Mouse (Mus musculus) right cerebral cortex, postnatal 25 days (tissue): ENCODE data around the gene Inip.

ENCODE experiments used
- DNase-seq: peaks from one replicate; pipeline ENCODE4 v3.0.0; 2022

Inip gene

DNA sequence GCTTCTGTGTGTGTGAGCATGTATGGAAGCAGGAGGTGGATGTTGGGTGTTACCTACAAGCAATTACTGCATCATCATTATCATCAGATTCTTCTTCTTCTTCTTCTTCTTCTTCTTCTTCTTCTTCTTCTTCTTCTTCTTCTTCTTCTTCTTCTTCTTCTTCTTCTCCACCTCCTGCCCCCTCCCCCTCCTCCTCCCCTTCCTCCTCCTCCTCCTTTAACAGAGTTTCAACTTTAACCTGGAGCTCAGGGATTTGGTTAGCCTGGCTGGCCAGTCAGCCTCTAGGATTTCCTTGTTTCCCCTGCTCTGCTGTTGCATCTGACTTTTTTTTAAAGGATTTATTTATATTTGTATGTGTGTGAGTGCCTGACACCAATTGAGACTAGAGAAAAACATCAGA lies at the start of gene Inip:
Gene Inip (minus strand): TSS at position 101 of the 400 bp plus-strand sequence.
- no peak for DNase-seq

DNA sequence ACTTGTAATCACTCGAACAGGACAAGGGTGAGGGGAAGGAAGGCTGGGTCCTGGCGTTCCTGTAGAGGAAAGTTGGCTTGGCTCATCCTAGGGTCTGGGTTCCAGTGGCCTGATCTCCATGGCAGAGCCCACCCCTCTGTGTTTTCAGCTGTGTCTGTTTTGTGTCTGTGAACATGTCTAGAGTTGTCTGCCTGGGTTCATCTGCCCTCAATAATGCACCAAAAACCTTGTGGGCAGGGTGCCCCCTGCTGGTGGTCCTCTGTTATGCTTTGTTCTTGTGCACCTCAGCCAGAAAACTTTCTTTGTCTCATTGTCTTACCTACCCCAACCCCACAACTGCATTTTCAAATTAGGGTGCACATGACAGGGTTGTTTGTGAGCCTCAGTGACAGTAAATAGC lies 48.8 kb upstream of the Inip start:
- peak; percentile 52 for DNase-seq

DNA sequence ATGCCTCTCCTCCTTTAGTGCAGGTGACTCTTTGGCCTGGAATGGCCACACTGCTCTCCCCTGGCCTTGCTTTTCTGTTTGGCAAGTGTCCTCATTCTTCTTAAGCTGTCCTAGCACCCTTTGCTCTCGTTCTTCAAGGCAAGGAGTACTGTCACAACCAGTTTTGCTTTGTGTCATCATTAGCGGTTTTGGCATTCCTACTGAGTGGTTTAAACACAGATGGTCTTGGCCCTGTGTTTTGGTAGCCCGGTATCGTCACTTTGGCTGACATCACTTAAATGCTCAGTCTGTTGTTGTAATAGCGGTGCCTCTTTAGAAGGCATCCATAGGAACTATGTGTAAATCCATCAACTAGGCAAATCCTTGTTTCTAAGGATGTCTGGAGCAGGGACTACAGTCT lies 46.1 kb upstream of the Inip start:
- DNase-seq = no peak

DNA sequence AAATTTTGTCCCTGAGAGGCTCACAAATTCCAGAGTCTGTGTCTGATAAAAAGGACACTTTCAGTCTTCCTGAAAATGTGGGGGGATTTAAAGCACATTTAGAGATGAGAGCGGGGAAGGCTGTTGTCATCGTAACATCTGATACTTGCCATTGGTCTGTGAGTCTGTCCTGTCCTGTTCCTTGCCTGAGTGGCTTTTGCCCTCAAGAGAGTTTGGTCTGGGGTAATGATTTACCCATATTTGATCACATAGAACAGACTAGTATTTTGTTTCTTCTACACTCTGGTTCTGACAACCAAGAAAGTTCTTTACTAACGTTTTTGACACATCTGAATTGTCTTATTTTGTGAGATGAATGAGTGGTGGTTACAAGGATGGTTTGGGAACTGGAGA lies 43.9 kb upstream of the Inip start:
- no peak for DNase-seq

DNA sequence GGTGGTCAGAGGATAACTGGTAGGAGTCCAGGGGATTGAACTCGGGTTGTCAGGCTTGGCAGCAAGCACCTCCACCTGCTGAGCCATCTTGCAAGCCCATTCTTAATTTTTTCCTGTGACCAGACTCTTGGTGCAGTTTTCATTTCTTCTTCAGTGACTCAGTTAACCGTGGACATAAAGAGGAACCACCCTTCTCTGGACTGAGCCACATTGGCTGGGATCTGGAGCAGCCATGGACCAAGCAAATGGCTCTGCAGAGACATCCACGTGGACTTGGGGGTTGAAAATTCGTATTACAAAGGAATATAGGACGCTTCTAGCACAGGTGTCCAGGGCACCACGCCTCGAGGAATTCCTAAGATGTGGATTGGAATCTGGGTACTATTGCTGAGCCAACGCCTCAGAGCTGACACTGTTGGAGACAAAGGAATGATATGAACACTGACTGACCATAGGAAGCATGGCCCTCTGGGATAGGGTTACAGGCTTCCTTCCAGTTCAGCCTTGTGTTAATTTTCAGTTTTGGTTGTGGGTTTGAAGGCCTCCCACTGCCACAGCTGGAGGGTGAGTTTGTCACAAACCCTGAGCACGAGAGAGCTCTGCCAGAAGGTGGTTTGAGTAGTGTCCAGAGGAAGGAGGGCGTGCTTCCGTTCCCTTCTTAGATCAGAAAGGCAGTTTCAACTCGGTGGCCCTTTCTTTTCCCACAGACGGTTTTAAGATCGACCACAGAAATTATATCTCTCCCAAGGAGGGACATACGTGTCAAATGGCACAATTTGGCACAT lies 43.3 kb upstream of the Inip start:
- DNase-seq = no peak

DNA sequence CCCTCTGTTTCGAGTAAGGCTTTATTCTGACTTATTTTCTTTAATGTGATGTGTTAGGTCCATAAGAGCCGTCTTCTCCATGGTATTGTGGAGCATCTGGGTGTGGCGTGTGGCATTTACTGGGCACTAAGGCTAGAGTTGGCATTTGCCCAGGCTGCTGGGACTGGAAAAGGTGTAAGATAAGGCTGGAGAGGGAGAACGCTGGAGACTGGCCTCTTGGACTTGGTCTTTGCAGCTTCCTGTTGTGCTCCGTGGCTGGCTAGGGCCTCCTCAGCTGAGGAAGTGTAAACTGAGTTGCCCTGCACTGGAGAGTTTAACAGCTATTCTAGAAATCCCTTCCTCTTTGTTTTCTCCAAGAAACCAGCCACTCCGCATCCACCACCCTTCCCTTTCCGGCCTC lies 36.3 kb upstream of the Inip start:
- no peak for DNase-seq

DNA sequence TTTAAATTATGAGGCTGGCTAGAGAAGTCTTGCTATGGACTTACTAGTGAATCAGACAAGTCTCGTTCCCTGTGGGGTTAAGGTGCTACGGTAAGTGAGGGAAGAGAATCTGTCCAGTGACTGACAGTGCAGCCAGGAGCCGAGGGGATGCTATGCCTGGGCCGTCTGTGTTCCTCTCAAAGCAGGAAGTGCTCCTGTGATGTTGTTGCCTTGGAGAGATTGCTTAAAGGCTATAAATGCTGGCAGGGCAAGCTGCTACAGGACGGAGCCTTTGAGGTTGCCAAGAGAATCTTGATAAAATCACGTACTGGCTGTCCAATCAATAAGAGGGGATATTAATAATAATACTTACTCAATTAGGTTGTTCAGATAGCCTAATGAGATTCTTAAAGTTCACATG lies 31.4 kb upstream of the Inip start:
- no peak for DNase-seq

DNA sequence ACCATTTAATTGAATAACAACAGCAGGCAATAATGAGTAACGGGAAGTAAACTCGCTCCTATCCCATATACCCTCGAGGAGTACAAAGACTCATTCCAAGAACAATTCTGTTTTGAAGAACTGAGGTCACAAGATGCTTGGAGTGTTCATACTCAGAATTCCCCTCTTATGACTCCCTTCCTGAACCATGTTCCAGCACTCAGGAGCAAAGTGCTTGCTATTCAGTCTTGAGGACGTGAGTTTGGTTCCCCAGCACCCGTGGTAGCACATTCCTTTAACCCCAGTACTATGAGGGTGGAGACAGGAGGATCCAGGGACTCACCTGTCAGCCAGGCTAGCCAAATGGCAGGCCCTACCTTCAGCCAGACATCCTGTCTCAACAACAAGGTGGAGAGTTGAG lies 29.6 kb upstream of the Inip start:
- DNase-seq = no peak

DNA sequence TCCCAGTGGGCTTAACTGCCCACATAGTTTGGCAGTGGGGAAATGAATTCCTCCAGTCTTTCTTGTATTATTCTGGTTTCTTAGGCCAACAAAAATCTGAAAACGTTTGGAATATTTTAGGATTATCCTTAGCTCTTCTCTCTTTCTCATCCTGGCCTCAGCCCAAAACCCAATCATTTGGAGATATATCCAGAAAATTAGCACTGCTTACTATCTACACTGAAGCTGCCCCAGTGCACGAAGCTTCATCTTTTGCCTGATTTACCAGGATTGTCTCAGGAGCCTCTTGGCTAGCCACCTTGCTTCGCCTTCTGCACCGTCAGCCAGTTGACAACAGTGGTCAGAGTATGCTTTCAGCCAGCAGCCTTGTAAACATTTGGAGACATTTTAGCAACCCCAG lies 27.7 kb upstream of the Inip start:
- DNase-seq = no peak

DNA sequence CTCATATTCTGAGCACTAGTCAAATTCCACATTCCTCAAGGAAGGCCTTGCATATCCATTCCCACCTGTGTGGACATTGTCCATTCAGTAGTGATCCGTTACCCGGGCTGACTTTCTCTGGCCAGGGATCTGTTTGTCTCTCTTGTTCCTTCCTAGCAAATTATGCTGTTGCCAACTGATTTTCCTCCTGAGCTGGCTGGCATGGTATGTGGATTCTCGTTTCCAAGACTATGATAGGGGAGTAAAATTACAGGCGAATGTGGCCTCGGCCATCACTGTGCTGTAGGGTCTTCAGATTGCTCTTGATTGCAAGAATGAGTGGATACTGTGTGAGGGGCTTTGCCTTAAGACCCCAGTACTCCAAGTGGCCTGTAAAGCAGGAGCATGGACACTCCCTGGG lies 25.0 kb upstream of the Inip start:
- no peak for DNase-seq

DNA sequence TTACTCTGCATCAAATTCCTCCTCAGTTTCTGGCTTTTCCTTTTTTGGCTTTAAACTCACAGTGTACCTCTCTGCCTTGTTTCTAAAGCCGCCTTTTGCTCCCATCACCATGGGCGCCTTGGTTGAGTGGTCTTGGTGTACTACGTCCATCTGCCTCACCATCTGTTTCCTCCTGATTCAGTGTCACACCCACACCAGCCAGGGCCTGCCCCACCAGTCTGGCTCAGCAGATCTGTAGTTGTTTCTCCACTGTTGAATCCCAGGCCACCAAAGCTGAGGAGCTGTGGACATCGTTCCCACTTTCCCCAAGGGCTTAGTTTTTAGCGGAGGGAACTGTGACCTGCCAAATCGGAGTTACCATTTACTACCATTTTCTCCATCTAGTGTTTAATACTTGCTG lies 24.2 kb upstream of the Inip start:
- no peak for DNase-seq

DNA sequence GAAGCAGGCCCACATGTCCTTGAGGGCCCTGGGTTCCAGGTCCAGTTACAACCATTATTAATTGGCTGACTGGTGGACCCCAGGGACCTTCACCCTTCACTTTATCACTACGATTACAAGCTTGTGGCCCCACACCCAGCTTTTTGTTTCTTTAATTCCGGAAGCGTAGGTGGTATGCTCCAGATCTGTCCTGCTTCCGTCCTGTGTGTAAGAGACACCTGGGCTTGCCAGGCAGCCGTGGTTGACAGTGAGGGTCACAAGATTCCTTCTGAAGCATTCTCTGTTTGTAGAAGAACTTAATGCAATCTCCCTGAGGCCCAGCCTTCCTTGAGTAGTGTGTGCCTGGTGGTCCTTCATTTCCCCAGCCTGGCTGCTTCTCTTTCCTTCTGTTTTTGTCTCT lies 23.5 kb upstream of the Inip start:
- DNase-seq = no peak

DNA sequence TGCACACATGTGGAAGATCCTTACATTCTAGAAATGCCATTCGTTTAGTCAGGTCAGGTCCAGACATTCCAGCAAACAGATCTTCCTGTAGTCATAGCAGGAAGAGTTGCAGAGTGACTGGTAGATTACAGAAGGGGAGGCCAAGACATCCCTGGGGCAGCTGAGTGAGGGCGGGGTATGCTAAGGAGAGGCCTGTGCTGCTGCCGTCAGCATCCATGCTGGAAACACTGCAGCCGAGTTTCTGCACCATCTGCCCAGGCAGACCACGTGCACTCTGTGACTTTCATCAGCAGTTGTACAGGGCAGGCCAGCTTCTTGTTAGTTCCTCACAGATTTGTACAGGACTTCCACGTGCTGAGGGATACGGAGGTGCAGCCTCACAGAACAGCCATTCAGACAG lies 22.1 kb upstream of the Inip start:
- no peak for DNase-seq

DNA sequence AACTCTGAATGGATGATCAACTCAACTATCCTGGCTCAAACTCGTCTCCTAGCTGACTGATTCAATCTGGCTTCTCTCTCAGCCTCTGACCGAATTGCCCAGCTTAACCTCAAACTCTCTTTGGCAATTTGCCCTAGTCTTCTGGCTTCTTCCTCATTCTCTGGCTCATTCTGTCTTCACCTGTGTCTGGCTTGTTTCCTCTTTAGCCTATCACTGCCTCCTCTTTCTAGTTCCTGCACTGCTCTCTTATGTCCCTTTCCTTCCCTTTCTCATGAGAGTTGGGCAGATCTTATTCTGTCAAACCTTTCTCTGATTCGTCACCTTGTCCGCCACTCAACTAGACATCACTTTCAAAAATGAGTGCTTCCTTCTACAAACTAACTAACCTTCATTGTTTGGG lies 20.7 kb upstream of the Inip start:
- DNase-seq = no peak

DNA sequence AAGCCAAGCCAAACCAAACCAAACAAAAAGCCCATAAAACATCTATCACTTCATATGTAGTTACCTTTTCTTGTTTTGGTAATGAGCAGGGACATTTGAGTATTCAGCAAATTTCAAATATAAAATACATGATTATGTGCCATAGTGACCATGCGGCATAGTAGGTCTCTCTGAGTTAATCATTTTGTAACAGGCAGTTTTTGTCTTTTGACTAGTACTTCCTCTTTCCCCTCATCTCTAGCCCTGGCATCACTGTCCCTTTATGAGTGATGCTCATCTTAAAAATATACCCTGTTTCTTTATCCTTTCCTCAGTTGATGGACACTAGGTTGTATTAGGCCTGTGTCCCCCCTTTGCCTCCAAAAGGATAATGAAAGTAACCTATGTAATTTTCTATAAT lies 20.1 kb upstream of the Inip start:
- no peak for DNase-seq

DNA sequence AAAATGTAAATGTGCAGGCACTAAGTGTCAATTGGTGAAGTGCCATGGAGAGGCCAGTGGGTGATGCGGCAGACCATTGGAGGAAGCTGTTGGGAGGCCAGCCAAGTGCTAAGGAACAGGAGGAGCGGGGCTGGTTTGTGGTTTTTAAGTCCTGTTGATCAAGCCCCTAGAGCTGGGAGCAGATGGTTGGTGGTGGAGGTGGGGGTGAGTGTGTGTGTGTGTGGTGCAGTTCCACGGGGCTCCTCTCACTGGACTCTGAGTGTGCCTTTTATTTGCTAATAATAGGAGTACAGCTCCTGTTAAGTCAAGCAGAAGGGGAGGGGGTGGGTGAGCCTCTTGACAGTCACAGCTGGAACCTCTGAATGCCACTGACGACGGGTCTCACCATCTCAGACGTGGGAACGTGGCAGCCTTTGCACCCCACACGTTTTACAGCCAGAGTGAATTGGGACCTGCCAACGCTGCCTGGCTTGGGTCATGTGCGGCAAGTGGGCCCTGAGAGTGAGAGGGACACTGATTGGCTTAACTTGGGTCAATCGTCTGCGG lies 18.2 kb upstream of the Inip start:
- no peak for DNase-seq

DNA sequence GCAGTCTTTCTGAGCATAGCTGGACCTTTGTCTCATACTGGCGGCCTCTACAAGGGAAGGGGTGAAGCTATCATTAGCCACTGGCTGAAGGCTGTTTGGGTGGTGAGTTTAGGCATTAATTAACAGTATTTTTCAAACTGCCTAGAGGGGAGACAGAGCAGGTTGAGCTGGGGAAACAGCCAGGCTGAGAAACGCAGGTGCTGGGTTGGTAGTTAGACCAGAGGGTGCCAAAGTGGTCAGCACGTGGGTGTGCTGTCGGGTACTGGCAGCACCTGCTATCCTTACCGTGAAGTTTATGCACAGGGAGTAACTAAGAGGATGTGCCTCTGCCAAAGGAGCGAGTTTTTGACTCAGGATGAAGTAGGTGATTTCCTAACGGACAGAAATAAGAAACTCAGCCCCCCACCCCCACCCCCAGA lies 17.7 kb upstream of the Inip start:
- DNase-seq = no peak

DNA sequence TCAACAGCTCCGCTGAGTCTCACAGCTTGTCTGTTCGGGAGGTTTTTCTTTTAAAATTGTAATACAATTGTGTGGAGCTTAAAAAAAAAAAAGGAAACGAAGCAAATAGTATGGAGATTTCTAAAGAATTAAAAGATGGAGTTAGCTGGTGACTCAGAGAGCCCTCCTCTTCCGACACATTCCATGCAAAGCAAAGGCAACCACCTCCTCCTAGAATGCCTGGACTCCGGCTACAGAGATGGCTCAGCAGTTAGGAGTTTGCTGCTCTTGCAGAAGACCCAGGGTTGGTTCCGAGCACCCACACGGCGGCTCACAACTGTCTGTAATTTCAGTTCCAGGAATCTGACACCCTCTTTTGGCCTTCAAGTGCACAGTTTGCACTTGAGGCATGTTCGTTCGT lies 17.1 kb upstream of the Inip start:
- no peak for DNase-seq

DNA sequence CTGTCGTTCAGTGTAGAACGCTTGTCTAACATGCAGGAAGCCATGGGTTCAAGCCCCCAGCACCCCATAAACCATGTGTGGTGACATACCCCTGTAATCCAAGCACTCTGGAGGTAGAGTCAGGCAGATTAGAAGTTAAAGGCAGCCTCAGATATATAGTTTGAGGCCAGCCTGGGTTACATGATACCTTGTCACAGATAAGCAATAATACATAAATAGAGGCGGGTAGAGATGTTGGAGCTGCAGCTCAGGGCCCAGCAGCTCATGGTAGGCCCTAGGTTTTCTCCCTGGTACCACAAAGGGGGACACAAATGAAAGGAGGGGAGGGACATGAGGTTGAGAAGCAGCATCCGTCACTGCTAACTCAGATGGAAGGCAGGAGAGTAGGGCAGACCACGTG lies 16.4 kb upstream of the Inip start:
- no peak for DNase-seq

DNA sequence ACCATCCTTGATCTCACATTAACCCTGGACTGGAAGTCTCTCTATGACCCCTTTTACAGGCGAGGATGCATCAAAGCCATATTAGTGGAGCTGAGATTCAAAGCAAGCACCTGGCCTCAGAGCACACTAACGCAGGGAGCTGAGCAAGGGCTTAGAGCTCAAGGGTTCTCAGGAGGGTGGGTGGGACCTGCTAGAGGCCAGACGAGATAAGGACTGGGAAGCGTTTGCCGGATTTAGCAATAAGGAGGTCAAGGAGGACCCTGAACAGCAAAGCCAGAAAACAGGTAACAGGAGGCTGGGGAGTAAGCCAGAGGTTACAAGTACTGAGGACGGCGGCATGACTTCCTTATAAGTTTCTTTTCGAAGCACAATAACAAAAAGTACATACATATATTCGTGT lies 15.1 kb upstream of the Inip start:
- no peak for DNase-seq

DNA sequence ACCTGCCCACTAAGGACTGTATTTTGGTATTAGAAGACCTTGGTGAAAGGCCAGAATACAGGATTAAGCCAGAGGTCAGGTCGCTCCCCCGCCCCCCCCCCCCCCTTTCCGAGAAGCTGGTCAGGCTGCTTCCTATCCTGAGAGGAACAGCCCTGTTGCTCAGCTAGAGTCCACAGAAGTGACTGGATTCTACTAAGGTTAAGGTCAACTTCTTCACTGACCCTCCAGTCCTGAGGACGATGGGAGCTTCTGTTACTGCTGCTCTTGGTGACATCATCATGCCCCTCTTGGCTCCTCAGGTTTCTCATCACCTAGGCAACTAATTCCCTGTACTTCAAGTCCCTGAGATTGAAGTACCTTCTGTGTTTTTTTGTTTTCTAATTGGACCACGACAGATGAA lies 14.6 kb upstream of the Inip start:
- no peak for DNase-seq

DNA sequence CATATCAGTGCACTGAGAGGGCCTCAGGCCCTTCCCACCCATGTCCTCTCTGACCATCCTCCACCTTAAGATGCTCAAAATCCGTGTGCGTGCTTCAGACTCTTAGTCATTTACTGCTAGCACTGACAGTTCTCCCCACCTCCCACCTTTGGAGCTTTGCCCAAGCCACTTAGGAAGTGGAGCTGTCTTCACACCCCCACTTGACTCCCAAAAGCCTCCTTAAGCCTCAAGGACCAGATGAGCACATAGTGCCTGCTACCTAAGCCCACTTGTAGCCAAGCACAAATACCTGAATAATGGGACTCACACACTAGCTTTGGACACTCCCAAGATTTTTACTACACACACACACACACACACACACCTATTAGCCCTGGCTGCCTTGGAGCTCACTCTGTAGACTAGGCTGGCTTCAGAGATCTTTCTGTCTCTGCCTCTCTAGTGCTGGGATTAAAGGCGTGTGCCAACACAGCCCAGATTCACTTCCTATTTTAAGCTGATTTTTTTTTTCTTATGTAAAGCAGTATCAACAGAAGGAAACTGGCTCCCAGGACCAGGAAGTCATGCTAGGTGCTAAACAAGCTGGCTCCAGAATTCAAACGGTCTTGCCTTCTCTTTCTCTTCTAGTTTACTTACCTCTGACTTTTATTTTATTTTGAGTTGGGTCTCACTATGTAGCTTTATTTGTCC lies 13.9 kb upstream of the Inip start:
- DNase-seq = no peak

DNA sequence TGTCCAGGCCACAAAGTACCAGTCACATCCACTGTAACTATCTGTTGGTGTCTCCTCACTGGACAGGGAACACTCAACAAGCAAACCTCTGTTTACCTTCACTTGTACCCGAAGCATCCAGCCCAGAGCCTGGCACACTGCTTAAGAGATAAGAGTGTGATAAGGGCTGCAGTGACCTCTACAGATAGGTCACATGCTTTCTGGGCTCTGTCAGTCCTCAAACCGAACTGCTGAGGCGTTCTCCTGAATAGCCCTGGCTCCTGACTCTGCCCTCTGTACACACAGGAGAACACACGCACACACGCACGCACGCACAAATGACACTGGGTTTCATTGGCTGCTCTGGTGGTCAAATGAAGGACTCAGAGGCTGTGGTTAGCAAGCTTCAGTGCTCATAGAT lies 12.7 kb upstream of the Inip start:
- DNase-seq = no peak

DNA sequence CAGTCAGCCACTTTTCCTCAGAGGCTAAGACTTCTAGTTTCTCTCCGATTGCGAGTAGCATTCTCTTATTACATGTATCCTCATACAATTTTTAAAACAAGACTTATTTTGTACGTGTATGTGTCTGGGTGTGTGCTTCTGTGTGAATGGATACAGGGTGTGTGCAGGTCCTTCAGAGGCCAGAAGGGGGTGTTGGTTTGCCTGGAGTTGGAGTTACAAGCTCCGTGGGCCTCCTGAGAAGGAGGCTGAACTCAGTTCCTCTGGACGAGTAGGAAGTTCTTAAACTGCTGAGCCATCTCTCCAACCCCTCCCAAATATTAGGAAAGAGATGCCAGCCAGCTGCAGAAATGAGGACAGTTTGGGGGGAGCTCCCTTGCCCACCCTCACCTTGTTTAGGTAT lies 7.0 kb upstream of the Inip start:
- DNase-seq = no peak

DNA sequence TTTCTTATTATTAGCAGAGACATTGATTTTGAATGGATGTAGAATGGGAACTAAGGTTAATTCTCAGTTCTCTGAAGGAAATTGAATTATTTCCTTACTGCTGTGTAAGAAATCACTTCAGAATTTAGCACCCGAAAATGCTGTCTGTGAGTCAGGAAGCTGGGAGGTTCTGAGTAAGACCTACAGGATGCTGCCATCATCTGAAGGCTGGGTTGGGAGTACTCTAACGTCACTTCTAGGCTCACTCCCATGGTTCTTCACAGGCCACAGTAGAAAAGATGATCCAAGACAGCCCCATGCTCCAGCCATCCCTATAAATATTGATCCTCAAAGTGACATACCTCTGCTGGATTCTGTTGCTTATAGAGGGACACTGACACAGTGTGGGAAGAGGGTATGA lies 6.1 kb upstream of the Inip start:
- no peak for DNase-seq
